7 mouse cellular contexts compared by ENCODE assay signal in the genomic region with DNA sequence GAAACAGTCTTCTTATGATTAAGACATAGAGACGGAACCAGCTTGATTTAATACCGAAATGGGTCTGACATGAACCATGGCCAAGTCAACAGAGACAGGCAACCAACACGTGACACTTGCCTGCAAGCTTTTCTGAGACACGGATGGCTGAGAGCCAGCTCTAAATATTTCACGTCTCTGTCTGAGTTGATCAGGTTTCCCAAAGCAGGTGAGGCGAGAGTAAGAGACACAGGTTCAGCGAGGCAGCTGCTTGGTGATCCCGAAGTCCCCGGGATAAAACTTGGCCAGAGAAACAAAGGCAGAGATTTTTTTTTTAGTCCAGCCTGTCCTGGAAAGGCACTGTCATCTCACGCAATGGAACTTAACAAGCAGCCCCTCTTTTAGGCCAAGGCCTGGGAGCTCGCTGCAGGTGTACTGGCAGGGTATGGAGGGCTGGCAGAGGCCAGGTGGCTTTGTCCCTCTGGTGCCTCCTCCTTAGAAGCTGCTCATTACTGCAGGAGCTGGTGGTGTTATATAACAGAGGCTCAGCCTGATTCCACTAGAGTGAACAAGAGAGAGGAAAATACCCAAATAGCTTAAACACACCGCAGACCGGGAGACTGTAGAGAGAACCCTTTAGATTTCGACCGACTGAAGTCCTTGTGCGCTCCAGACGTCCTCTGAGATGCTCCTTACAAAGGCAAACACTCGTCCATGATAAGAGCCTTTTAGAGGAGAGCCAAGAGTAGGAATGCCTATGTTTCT. TPM values are rescaled to one million over a fixed set of nuclear protein-coding genes. Genes with fewer than 3 reads are reported as not detected.
DNase-seq lines count a peak whose midpoint lies in the region; TF ChIP-seq lines count a peak whose summit lies in the region.

No protein-coding gene starts in this region.

- H3K4me3 ChIP-seq in myocyte, result no peak overlapping the region

- peak; percentile 47 for DNase-seq in urinary bladder, postnatal 14 days (ENCODE audit: low spot score)
- DNase-seq in urinary bladder, postnatal 25 days (ENCODE audit: low spot score), result no peak
- peak; percentile 53 to 63 for DNase-seq in frontal cortex, postnatal 36 days (ENCODE audit: low spot score in 2 of 2)
- peak; percentile 40 to 54 for DNase-seq in layer of hippocampus, postnatal 14 days (ENCODE audit: low spot score in 2 of 2)
- no peak for DNase-seq in ovary, postnatal 14 days (ENCODE audit: low spot score)
- no peak for DNase-seq in urinary bladder, adult 2 months (ENCODE audit: low spot score)

- no peak for TF ChIP-seq POLR2A in myocyte (IDR thresholded peaks at IDR 0.05; ENCODE audit: insufficient read length, low read depth)

- H3K79me2 ChIP-seq in myocyte (ENCODE audit: control insufficient read depth, insufficient read depth), result no peaks in the 10 kb centered on the region

- peaks cover 14% of the 10 kb centered on the region for H3K27me3 ChIP-seq in myocyte (ENCODE audit: control insufficient read depth, insufficient read depth, insufficient read length)

- H3ac ChIP-seq in myocyte (ENCODE audit: control insufficient read depth, insufficient read length), result no peak overlapping the region

- no peaks in the 10 kb centered on the region for H3K36me3 ChIP-seq in myocyte (ENCODE audit: control insufficient read depth, insufficient read depth)

- H3K4me2 ChIP-seq in myocyte (ENCODE audit: low read depth), result peak overlapping the region; percentile 45

TF ChIP-seq in myocyte, 11 proteins besides CTCF, POLR2A, EP300 and RAD21:
- TF ChIP-seq TCF12 (IDR thresholded peaks at IDR 0.05; ENCODE audit: insufficient read depth, poor library complexity, severe bottlenecking) (no peak), TCF3 (IDR thresholded peaks at IDR 0.05; ENCODE audit: insufficient read length, low read depth) (no peak), USF1 (IDR thresholded peaks at IDR 0.05; ENCODE audit: low read depth) (peak; percentile 25), CEBPB (IDR thresholded peaks at IDR 0.05; ENCODE audit: insufficient read depth, poor library complexity, severe bottlenecking) (no peak), REST (IDR thresholded peaks at IDR 0.05; ENCODE audit: insufficient read depth, insufficient read length) (no peak), E2F4 (IDR thresholded peaks at IDR 0.05; ENCODE audit: insufficient read depth) (no peak)

RNA-seq across cellular contexts. Expression of a gene that starts 36.4 kb away (rescaled TPM):
- total RNA-seq in layer of hippocampus, postnatal 14 days (2021), result 100 to 1,000 TPM; 112 to 123 TPM
- polyA plus RNA-seq in myocyte (2012; fragmentation: generic; extraction: Trizol), result 172 TPM
- 58.0 and 68.6 TPM in 2 replicates for polyA plus RNA-seq in urinary bladder, adult 2 months (2012; rRNA removed)

Comparison
In these comparisons a context has a peak if more than half of its experiments do, and no peak if none do; other contexts are left out.
1. DNase-seq: peak in urinary bladder, postnatal 14 days (single experiment), frontal cortex, postnatal 36 days (2 of 2) and layer of hippocampus, postnatal 14 days (2 of 2); none in urinary bladder, postnatal 25 days (single experiment), ovary, postnatal 14 days (single experiment) and urinary bladder, adult 2 months (single experiment).